27 mouse cellular contexts compared by ENCODE assay signal in the genomic region with DNA sequence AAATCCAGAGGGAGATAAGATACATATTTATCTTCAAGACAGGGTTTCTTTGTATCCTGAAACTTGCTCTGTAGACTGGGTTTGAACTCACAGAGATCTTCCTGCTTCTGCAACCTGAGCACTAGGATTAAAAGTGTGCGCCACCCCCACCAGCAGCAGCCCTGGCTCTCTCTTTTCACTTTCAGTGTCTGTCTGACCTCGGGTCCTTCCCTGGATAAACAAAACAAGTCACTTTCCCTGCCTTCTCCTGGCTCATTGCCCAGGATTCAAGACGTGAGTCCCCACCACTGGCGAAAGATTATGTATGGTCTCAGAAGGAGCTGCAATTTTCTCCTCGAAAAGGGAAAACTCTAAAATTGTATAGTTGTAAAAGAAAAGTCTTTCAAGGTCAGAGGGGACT. TPM values are rescaled to one million over a fixed set of nuclear protein-coding genes. Genes with fewer than 3 reads are reported as not detected.
DNase-seq lines count a peak whose midpoint lies in the region; ATAC-seq lines count a peak whose summit lies in the region.
"Had no signal": no experiment of that assay in that cellular context is flagged by ENCODE, and none has a peak within 500 bp of the region (broad histone marks: within the 10 kb centered on the region; RNA-seq: fewer than 3 reads in every experiment).

No protein-coding gene starts in this region.

- no peaks in the 10 kb centered on the region for H3K27me3 ChIP-seq in embryonic facial prominence, embryonic 14.5 days (replicated peaks; ENCODE audit: control insufficient read depth, insufficient read depth, low read length)
- no peaks in the 10 kb centered on the region for H3K27me3 ChIP-seq in embryonic facial prominence, embryonic 10.5 days (replicated peaks; ENCODE audit: low read depth, poor library complexity, severe bottlenecking)
- H3K27me3 ChIP-seq: embryonic facial prominence, embryonic 15.5 days; megakaryocyte, embryonic 14.5 days; neural tube, embryonic 13.5 days had no signal

- peak; percentile 53 for DNase-seq in embryonic facial prominence, embryonic 14.5 days (ENCODE audit: low spot score)
- no peak for DNase-seq in embryonic facial prominence, embryonic 10.5 days (ENCODE audit: low spot score)
- DNase-seq in kidney, postnatal 25 days = peak; percentile 46 to 50
- no peak for DNase-seq in kidney, adult 18-20 months
- peak; percentile 51 for DNase-seq in A20 (ENCODE audit: low read depth, low spot score)
- peak; percentile 22 to 45 for DNase-seq in adrenal gland, postnatal 36 days
- DNase-seq in cerebellum, adult 9-11 months = no peak
- DNase-seq: cerebellum, adult 11 months; gastrocnemius, adult 2 months; heart, postnatal 14 days; midbrain, embryonic 14.5 days had no signal

- peaks cover 36% of the 10 kb centered on the region for H3K36me3 ChIP-seq in embryonic facial prominence, embryonic 14.5 days (ENCODE audit: control insufficient read depth, insufficient read depth, low read length)
- peaks cover 45% of the 10 kb centered on the region for H3K36me3 ChIP-seq in embryonic facial prominence, embryonic 10.5 days (replicated peaks)

- H3K4me3 ChIP-seq in embryonic facial prominence, embryonic 14.5 days (ENCODE audit: low read depth, low read length) = no peak overlapping the region
- H3K4me3 ChIP-seq in embryonic facial prominence, embryonic 10.5 days = no peak overlapping the region
- H3K4me3 ChIP-seq: embryonic facial prominence, embryonic 15.5 days; gastrocnemius, adult 2 months; heart, embryonic 10.5 days; neural tube, embryonic 13.5 days had no signal

- no peak for ATAC-seq in embryonic facial prominence, embryonic 14.5 days (ENCODE audit: low read depth)
- ATAC-seq: lung, postnatal 0 days had no signal

- H3K9me3 ChIP-seq in embryonic facial prominence, embryonic 14.5 days (ENCODE audit: control insufficient read depth, low read length) = no peaks in the 10 kb centered on the region
- no peaks in the 10 kb centered on the region for H3K9me3 ChIP-seq in embryonic facial prominence, embryonic 10.5 days
- H3K9me3 ChIP-seq: embryonic facial prominence, embryonic 15.5 days; heart, embryonic 10.5 days; megakaryocyte, embryonic 14.5 days; neural tube, embryonic 13.5 days had no signal

- H3K9ac ChIP-seq in embryonic facial prominence, embryonic 14.5 days (ENCODE audit: low read depth, low read length) = no peak overlapping the region
- H3K9ac ChIP-seq: embryonic facial prominence, embryonic 15.5 days; hindbrain, embryonic 14.5 days; liver, embryonic 14.5 days; neural tube, embryonic 13.5 days had no signal

- 50% methylated on average over 5 of the region's 5 CpGs for WGBS in embryonic facial prominence, embryonic 14.5 days
- WGBS in embryonic facial prominence, embryonic 10.5 days = 67% methylated on average over 5 of the region's 5 CpGs

- H3K27ac ChIP-seq in embryonic facial prominence, embryonic 14.5 days (replicated peaks; ENCODE audit: low read depth, low read length) = no peak overlapping the region
- no peak overlapping the region for H3K27ac ChIP-seq in embryonic facial prominence, embryonic 10.5 days (replicated peaks)
- H3K27ac ChIP-seq: embryonic facial prominence, embryonic 15.5 days; gastrocnemius, adult 2 months; hindbrain, embryonic 14.5 days; liver, embryonic 14.5 days; neural tube, embryonic 13.5 days had no signal

- H3K4me2 ChIP-seq in embryonic facial prominence, embryonic 14.5 days (ENCODE audit: low read depth, low read length) = no peak overlapping the region
- H3K4me2 ChIP-seq: embryonic facial prominence, embryonic 15.5 days; hindbrain, embryonic 14.5 days; neural tube, embryonic 13.5 days had no signal

- peaks cover 3% of the 10 kb centered on the region; the same call in 1 of the 2 replicates for H3K4me1 ChIP-seq in embryonic facial prominence, embryonic 14.5 days (ENCODE audit: control insufficient read depth, insufficient read depth, low read length)
- H3K4me1 ChIP-seq in embryonic facial prominence, embryonic 10.5 days = peaks cover 5% of the 10 kb centered on the region

RNA-seq across cellular contexts. Expression of gene Stx7, which starts 10.5 kb away (rescaled TPM):
- 86.9 and 93.9 TPM in 2 replicates for polyA plus RNA-seq in embryonic facial prominence, embryonic 14.5 days (2014; fragmentation: Nextera tagmentation; extraction: Ambion mirVana)
- polyA plus RNA-seq in embryonic facial prominence, embryonic 10.5 days (2016; fragmentation: Nextera tagmentation; extraction: Ambion mirVana) = 47.9 and 55.1 TPM in 2 replicates
- 100 to 1,000 TPM; 135 to 202 TPM for total RNA-seq in adrenal gland, postnatal 36 days (2021)

RNA-seq across cellular contexts. Expression of gene Taar9, which starts 50.2 kb away (rescaled TPM):
- not detected in 2 replicates for polyA plus RNA-seq in embryonic facial prominence, embryonic 14.5 days (2014; fragmentation: Nextera tagmentation; extraction: Ambion mirVana)
- not detected in 2 replicates for polyA plus RNA-seq in embryonic facial prominence, embryonic 10.5 days (2016; fragmentation: Nextera tagmentation; extraction: Ambion mirVana)
- total RNA-seq in adrenal gland, postnatal 36 days (2021) = not detected
- total RNA-seq: gastrocnemius, adult 2 months; heart, postnatal 14 days; layer of hippocampus, postnatal 36 days; left cerebral cortex, postnatal 25 days had no signal
- polyA plus RNA-seq: C2C12; embryonic facial prominence, embryonic 15.5 days; forebrain, embryonic 11.5 days; gonadal fat pad, adult 2 months; heart, embryonic 10.5 days; hindbrain, embryonic 14.5 days; intestine, embryonic 14.5 days; limb, embryonic 14.5 days; liver, embryonic 14.5 days; lung, postnatal 0 days; midbrain, embryonic 14.5 days; neural tube, embryonic 13.5 days; stomach, embryonic 14.5 days; urinary bladder, adult 2 months had no signal

RNA-seq across cellular contexts. Expression of gene Taar8c, which starts 57.9 kb away (rescaled TPM):
- polyA plus RNA-seq in embryonic facial prominence, embryonic 14.5 days (2014; fragmentation: Nextera tagmentation; extraction: Ambion mirVana) = not detected in 2 replicates
- not detected in 2 replicates for polyA plus RNA-seq in embryonic facial prominence, embryonic 10.5 days (2016; fragmentation: Nextera tagmentation; extraction: Ambion mirVana)
- not detected for total RNA-seq in adrenal gland, postnatal 36 days (2021)
- total RNA-seq: gastrocnemius, adult 2 months; heart, postnatal 14 days; layer of hippocampus, postnatal 36 days; left cerebral cortex, postnatal 25 days had no signal
- polyA plus RNA-seq: C2C12; embryonic facial prominence, embryonic 15.5 days; forebrain, embryonic 11.5 days; gonadal fat pad, adult 2 months; heart, embryonic 10.5 days; hindbrain, embryonic 14.5 days; intestine, embryonic 14.5 days; limb, embryonic 14.5 days; liver, embryonic 14.5 days; lung, postnatal 0 days; midbrain, embryonic 14.5 days; neural tube, embryonic 13.5 days; stomach, embryonic 14.5 days; urinary bladder, adult 2 months had no signal

Comparison
In these comparisons a context has a peak if more than half of its experiments do, and no peak if none do; other contexts are left out.
1. DNase-seq: peak in embryonic facial prominence, embryonic 14.5 days (single experiment), kidney, postnatal 25 days (2 of 2), A20 (single experiment) and adrenal gland, postnatal 36 days (2 of 2); none in embryonic facial prominence, embryonic 10.5 days (single experiment), kidney, adult 18-20 months (single experiment) and cerebellum, adult 9-11 months (single experiment).